Mouse (Mus musculus) megakaryocyte, embryonic 14.5 days (primary cell): ENCODE measurements around the gene A530084C06Rik.

ENCODE experiments used
- FLI1 ChIP-seq: IDR thresholded peaks from 2 replicates; pipeline ENCODE4 v1.6.1; 2012; ENCODE audit warnings: low read length, inconsistent platforms, mixed read lengths
- GATA1 ChIP-seq: IDR thresholded peaks from 3 replicates; pipeline ENCODE4 v1.6.1; 2012; ENCODE audit warnings: mixed read lengths, low read length, inconsistent platforms, borderline replicate concordance

GRCm38 (mm10) chr13:31555834-31556233 is 3.3 kb downstream of the A530084C06Rik start, which contains the start of gene Foxq1:
- TF ChIP-seq FLI1 (no peak), GATA1 (no peak)
